Mouse (Mus musculus) lung, embryonic 16.5 days (tissue): ENCODE measurements at regions not wholly inside any gene's neighbourhood (a gene's known extent, or its start where the extent isn't known, plus 50 kb on each side); places are given as distances from the start of the nearest gene placed in this dataset.
A peak's percentile ranks its signal among the peaks of the same experiment; 100 is the strongest.

ENCODE experiments used
- ATAC-seq: fragments of 200-750 bp; cut with Nextera tagmentation; 2 replicates; pipeline ENCODE4 v1.8.0; 2017; ENCODE audit warnings: low read depth, mild to moderate bottlenecking, moderate library complexity
- H3K27ac ChIP-seq: fragments of 300-500 bp; sonication (generic); 2 replicates; pipeline ENCODE4 v1.5.1; 2014; ENCODE audit warnings: mild to moderate bottlenecking, control low read depth, low read length
- H3K27me3 ChIP-seq: fragments of 300-500 bp; sonication (generic); 2 replicates; pipeline ENCODE4 v1.6.1; 2014; ENCODE audit warnings: low read depth, low read length, mixed read lengths; ENCODE audit not compliant: control insufficient read depth, insufficient read depth
- H3K36me3 ChIP-seq: fragments of 300-500 bp; sonication (generic); 2 replicates; pipeline ENCODE4 v1.6.1; 2014; ENCODE audit warnings: low read length; ENCODE audit not compliant: control insufficient read depth, insufficient read depth
- H3K4me1 ChIP-seq: fragments of 300-500 bp; sonication (generic); replicated peaks from 2 replicates; pipeline ENCODE4 v1.6.1; 2014; ENCODE audit warnings: low read length, mixed read lengths; ENCODE audit not compliant: control insufficient read depth, insufficient read depth
- H3K4me2 ChIP-seq: fragments of 300-500 bp; sonication (generic); 2 replicates; pipeline ENCODE4 v1.6.1; 2014; ENCODE audit warnings: low read depth, low read length, control low read depth
- H3K4me3 ChIP-seq: fragments of 300-500 bp; sonication (generic); 2 replicates; pipeline ENCODE4 v1.5.1; 2014; ENCODE audit warnings: mild to moderate bottlenecking, low read length, control low read depth
- H3K9ac ChIP-seq: fragments of 300-500 bp; sonication (generic); 2 replicates; pipeline ENCODE4 v1.6.1; 2014; ENCODE audit warnings: low read length, control low read depth
- H3K9me3 ChIP-seq: fragments of 300-500 bp; sonication (generic); 2 replicates; pipeline ENCODE4 v1.6.1; 2016; ENCODE audit warnings: low read length; ENCODE audit not compliant: control insufficient read depth
- WGBS: fragments of 180-500 bp; shearing (Covaris S2); extraction: QIAGEN DNeasy Blood & Tissue Kit; methylation state at CpG from one replicate; pipeline ENCODE4 v1.1.7; 2014; 5-methylcytosine and 5-hydroxymethylcytosine counted together

DNA sequence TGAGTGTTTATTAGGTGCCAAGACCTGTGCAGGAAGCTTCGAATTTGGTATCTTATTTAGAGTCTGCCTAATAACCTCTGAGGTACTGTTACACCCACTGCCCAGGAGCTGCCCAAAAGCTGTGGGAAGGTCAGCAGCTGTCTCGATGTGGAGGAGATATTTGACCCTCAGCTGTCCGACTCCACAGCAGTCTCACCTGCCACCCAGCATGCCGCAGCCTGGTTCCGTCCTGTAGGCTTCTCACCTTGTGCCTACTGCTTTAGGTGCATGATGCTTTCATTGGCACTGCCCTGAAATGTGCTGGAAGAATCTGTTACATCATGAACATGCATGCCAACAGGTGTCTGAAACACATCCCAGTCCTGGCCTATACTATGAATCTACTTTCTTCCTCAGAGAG lies 444.9 kb upstream of the Gm765 start:
- no peak overlapping the region for H3K4me3 ChIP-seq
- H3K27ac ChIP-seq: no peak overlapping the region
- H3K9me3 ChIP-seq: no peaks in the 10 kb centered on the region
- ATAC-seq: no peak
- 76% methylated on average over 5 of the region's 5 CpGs for WGBS
- no peak overlapping the region for H3K4me2 ChIP-seq
- H3K9ac ChIP-seq: no peak overlapping the region
- no peaks in the 10 kb centered on the region for H3K4me1 ChIP-seq
- H3K27me3 ChIP-seq: no peaks in the 10 kb centered on the region
- H3K36me3 ChIP-seq: no peaks in the 10 kb centered on the region

DNA sequence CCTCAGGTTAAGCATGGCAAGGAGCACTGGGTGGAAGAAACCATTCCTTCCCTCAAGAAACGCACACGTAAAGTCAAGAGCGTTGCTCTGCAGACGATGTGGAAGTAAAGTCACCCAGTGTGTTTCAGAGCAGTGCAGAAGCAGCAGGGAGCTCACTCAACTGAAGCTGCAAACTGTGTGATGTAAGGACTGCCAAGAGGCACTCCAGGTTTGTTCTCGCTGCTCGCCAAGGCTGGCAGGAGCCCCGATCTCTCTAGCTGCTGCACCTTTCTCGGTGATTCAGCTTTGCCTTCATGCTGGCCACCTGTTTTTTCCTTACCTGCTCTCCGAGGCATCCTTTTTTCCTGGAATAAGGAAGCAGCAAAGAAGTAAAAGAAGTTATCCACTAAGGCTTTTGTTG lies 439.5 kb upstream of the Gm765 start:
- no peak overlapping the region for H3K4me2 ChIP-seq
- H3K27me3 ChIP-seq: no peaks in the 10 kb centered on the region
- no peak overlapping the region for H3K27ac ChIP-seq
- ATAC-seq: no peak
- H3K4me3 ChIP-seq: no peak overlapping the region
- H3K4me1 ChIP-seq: no peaks in the 10 kb centered on the region
- no peaks in the 10 kb centered on the region for H3K9me3 ChIP-seq
- H3K36me3 ChIP-seq: no peaks in the 10 kb centered on the region
- WGBS: 62% methylated on average over 9 of the region's 9 CpGs
- no peak overlapping the region for H3K9ac ChIP-seq

DNA sequence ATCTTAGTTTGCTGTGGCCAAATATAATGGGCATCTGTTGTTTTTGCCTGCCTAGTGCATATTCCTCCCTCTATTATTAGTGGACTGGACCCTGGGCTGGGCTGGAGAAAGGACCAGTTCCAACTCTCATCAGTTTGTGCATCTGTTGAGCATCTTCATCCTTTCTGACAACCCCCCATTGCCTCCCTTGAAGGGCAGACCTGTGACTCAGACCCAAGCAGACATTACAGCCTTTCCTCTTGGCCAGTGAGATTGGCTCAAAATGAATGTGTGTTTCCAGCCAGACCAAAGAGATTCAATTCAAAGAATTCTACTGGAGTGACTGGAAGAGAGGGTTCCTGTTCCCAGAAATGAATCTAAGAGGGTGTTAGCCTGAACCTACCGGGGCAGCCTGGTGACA lies 433.2 kb upstream of the Gm765 start:
- H3K4me3 ChIP-seq: no peak overlapping the region
- H3K4me2 ChIP-seq: no peak overlapping the region
- H3K4me1 ChIP-seq: no peaks in the 10 kb centered on the region; the same call in 1 of the 2 replicates
- H3K9ac ChIP-seq: no peak overlapping the region
- no peaks in the 10 kb centered on the region for H3K36me3 ChIP-seq
- no peak overlapping the region for H3K27ac ChIP-seq
- no peaks in the 10 kb centered on the region for H3K9me3 ChIP-seq
- ATAC-seq: no peak
- no peaks in the 10 kb centered on the region for H3K27me3 ChIP-seq
- 84% methylated on average over 1 of the region's 1 CpGs for WGBS

DNA sequence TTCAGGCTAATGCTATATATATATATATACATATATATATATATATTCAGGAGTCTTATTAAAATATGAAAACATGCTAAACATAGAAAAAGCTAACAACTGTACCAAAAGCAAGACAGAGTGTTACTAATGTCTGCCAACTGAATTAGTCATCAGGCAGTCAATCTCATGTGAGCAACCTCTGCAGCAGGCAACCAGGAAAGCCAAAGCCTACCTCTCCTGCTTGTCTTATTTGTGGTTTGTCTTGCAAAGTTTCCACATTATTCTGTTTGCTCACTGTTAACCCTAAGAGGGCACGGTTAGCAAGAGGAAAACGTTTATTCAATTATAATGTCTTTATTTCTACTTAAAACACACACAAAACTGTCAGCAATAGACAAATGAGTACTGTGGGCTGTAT lies 427.4 kb upstream of the Gm765 start:
- Histone ChIP-seq H3K9me3 (no peaks in the 10 kb centered on the region), H3K27me3 (no peaks in the 10 kb centered on the region), H3K27ac (no peak overlapping the region), H3K4me1 (no peaks in the 10 kb centered on the region), H3K9ac (no peak overlapping the region), H3K4me2 (no peak overlapping the region), H3K36me3 (no peaks in the 10 kb centered on the region), H3K4me3 (no peak overlapping the region)
- ATAC-seq: no peak
- WGBS: 41% methylated on average over 2 of the region's 2 CpGs

DNA sequence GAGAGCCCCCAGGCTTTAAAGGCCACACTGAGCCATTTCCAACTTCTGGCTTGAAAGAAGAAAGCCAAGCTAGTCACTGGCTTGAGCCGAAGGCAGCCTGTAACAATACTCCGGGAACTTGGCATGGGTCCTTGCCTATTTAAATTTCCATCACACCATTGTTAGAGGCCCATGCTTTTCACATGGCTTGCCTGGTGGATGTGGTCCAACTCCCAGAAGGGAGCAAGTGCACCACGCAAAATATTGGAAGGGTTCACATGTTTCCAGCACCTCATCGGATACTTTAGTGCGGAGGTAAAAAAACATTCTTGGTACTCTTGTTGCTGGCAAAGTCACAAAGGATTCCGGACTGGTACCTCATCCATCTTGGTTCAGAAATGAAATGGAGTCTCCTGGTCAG lies 426.8 kb upstream of the Gm765 start:
- Histone ChIP-seq H3K27me3 (no peaks in the 10 kb centered on the region), H3K9me3 (no peaks in the 10 kb centered on the region), H3K4me3 (no peak overlapping the region), H3K27ac (no peak overlapping the region), H3K4me1 (no peaks in the 10 kb centered on the region), H3K9ac (no peak overlapping the region), H3K36me3 (no peaks in the 10 kb centered on the region), H3K4me2 (no peak overlapping the region)
- WGBS: 68% methylated on average over 6 of the region's 6 CpGs
- ATAC-seq: no peak

DNA sequence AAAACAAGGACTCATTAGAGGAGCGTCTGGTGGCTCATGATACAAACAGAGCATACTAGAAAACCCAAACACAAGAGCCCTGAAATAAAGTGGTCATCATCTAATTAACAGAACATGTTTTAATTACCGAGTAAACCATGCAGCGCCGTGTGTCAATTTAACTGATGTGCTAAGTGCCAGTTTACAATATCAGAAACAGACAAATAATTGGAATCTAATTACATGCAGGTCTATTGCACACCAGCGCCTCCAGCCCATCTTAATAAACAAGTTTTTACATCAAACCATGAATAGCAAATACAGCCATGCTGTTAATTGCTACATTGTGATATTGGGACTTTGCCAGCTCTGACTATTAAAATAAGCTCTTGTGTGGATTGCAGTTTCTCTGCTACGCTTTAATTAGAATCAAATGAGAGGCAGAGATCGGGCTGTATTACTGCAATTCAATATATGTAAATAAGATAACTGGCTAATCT lies 425.3 kb upstream of the Gm765 start:
- no peak for ATAC-seq
- H3K27me3 ChIP-seq: no peaks in the 10 kb centered on the region
- H3K4me1 ChIP-seq: no peaks in the 10 kb centered on the region
- WGBS: 73% methylated on average over 7 of the region's 7 CpGs
- H3K36me3 ChIP-seq: no peaks in the 10 kb centered on the region
- no peak overlapping the region for H3K4me3 ChIP-seq
- no peak overlapping the region for H3K9ac ChIP-seq
- no peaks in the 10 kb centered on the region for H3K9me3 ChIP-seq
- H3K4me2 ChIP-seq: no peak overlapping the region
- H3K27ac ChIP-seq: no peak overlapping the region

DNA sequence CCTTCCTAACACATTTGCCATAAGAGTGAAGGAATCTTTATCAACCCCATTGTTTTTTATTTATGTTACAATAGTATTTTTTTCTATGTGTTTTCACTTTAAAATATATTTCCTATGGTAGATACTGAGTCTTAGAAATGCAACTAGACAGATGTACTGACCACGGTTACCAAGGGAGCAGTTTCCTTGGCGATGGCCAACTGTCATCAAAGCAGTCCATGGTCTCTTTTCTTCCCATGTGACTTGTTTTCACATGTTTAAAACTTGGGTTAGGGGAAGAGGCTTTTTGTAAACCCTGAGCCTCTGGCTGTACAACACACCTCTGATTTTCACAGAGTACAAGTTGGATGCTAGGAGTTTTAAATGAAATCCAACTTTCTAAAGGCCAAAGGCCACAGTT lies 411.9 kb upstream of the Gm765 start:
- Histone ChIP-seq H3K9ac (no peak overlapping the region), H3K4me1 (no peaks in the 10 kb centered on the region), H3K9me3 (no peaks in the 10 kb centered on the region), H3K36me3 (no peaks in the 10 kb centered on the region), H3K4me3 (no peak overlapping the region), H3K4me2 (no peak overlapping the region), H3K27ac (no peak overlapping the region), H3K27me3 (no peaks in the 10 kb centered on the region)
- ATAC-seq: no peak
- WGBS: 84% methylated on average over 2 of the region's 2 CpGs

DNA sequence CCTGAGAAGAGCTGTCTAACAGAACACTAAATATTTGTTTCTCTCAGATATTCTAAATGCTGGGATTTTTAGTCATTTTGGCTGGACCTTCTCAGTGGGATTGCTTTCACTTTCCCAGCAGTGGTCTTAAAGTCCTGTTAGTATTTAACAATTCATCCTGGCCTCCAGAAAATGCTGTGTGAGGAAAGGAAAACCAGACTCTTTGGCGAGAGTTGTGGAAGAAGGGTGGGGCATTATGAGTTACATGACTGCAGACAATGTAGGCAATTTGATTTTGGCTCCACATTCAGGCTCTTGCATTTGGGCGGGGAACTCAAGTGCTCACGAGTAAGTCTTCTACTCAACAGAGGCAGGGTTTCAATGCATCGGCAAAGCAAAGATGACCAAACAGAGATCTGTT lies 406.1 kb upstream of the Gm765 start:
- H3K27me3 ChIP-seq: no peaks in the 10 kb centered on the region
- H3K4me2 ChIP-seq: no peak overlapping the region
- no peak overlapping the region for H3K4me3 ChIP-seq
- WGBS: 68% methylated on average over 4 of the region's 4 CpGs
- H3K27ac ChIP-seq: no peak overlapping the region
- no peak overlapping the region for H3K9ac ChIP-seq
- ATAC-seq: no peak
- H3K9me3 ChIP-seq: no peaks in the 10 kb centered on the region
- H3K36me3 ChIP-seq: no peaks in the 10 kb centered on the region
- H3K4me1 ChIP-seq: no peaks in the 10 kb centered on the region

DNA sequence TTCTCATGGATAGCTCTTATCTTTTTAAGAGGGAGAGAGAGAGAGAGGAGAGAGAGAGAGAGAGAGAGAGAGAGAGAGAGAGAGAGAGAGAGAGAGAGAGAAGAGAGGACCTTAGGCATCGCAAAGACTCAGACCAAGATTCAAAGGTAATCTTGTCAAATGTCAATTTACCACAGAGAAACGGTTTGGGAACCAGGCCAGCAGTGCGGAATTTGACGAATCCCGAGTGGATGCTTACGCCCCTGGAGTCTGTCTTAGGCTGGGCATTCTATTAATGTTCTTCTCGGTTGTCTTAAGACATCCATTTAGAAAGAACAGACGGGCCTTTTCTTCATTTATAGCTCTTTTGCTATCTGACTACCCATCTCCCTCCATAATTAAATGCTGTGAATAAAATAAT lies 404.4 kb upstream of the Gm765 start:
- Histone ChIP-seq H3K4me1 (no peaks in the 10 kb centered on the region), H3K4me2 (peak overlapping the region; percentile 29), H3K27ac (no peak overlapping the region), H3K4me3 (no peak overlapping the region), H3K9me3 (no peaks in the 10 kb centered on the region), H3K27me3 (no peaks in the 10 kb centered on the region), H3K9ac (no peak overlapping the region), H3K36me3 (no peaks in the 10 kb centered on the region)
- WGBS: 38% methylated on average over 8 of the region's 8 CpGs
- ATAC-seq: no peak

DNA sequence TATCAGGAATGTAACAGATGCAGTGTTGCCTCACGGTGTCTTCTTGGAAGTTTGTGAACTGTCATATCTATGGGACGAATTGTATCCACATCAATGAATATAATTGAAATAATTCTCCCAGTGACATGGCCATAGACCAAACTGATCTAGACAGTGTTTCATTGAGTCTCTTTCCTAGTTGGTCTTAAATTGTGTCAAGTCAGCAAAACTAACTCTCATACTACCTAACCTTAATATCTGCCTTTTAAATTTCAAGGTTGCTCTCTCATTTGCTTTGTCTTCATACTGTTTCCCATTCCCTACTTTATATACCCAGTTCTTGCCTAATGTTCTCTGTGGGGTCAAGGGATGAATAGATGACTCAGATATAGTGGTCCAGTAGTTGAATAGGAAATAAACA lies 397.9 kb upstream of the Gm765 start:
- no peak for ATAC-seq
- H3K4me3 ChIP-seq: no peak overlapping the region
- H3K4me2 ChIP-seq: no peak overlapping the region
- no peak overlapping the region for H3K27ac ChIP-seq
- WGBS: 92% methylated on average over 2 of the region's 2 CpGs
- H3K27me3 ChIP-seq: no peaks in the 10 kb centered on the region
- H3K9me3 ChIP-seq: no peaks in the 10 kb centered on the region
- H3K4me1 ChIP-seq: no peaks in the 10 kb centered on the region
- H3K36me3 ChIP-seq: no peaks in the 10 kb centered on the region
- no peak overlapping the region for H3K9ac ChIP-seq
